Mouse (Mus musculus) lung, adult 2 months (tissue): ENCODE results near the gene Chchd10. TPM values are rescaled to one million over a fixed set of nuclear protein-coding genes. Genes with fewer than 3 reads are reported as not detected.

Experiments used
- DNase-seq: peaks from one replicate; pipeline ENCODE4 v3.0.0; 2022
- H3K4me1 ChIP-seq: fragments of 200-500 bp; 2 replicates; pipeline ENCODE4 v1.6.1; 2011; ENCODE audit warnings: low read length; ENCODE audit not compliant: control insufficient read depth, insufficient read depth
- H3K4me3 ChIP-seq: fragments of 200-500 bp; replicated peaks from 2 replicates; pipeline ENCODE3; 2011; ENCODE audit warnings: low read depth, mild to moderate bottlenecking, control low read depth, low read length; ENCODE audit errors: extremely low read depth
- CTCF ChIP-seq: fragments of 200-500 bp; IDR thresholded peaks from 2 replicates; pipeline ENCODE4 v1.5.1; 2011; ENCODE audit warnings: mild to moderate bottlenecking, low read length, control low read depth; ENCODE audit not compliant: insufficient read depth
- POLR2A ChIP-seq: fragments of 200-500 bp; IDR thresholded peaks from 2 replicates; pipeline ENCODE4 v1.6.1; 2011; ENCODE audit warnings: low read depth, mild to moderate bottlenecking, control low read depth, low read length, borderline replicate concordance; ENCODE audit errors: extremely low read depth
- WGBS: fragments of 180-500 bp; shearing (Covaris S2); methylation state at CpG from one replicate; pipeline ENCODE4 v1.1.7; 2018; 5-methylcytosine and 5-hydroxymethylcytosine counted together
- polyA plus RNA-seq: library from polyadenylated mRNA; depleted of rRNA; stranded (reverse); fragments of >200 nt; gene quantifications from 2 replicates; pipeline ENCODE4 v1.2.3, GENCODE M21; 2012

The Chchd10 gene
- polyA plus RNA-seq, 1 experiment = 415 TPM

DNA sequence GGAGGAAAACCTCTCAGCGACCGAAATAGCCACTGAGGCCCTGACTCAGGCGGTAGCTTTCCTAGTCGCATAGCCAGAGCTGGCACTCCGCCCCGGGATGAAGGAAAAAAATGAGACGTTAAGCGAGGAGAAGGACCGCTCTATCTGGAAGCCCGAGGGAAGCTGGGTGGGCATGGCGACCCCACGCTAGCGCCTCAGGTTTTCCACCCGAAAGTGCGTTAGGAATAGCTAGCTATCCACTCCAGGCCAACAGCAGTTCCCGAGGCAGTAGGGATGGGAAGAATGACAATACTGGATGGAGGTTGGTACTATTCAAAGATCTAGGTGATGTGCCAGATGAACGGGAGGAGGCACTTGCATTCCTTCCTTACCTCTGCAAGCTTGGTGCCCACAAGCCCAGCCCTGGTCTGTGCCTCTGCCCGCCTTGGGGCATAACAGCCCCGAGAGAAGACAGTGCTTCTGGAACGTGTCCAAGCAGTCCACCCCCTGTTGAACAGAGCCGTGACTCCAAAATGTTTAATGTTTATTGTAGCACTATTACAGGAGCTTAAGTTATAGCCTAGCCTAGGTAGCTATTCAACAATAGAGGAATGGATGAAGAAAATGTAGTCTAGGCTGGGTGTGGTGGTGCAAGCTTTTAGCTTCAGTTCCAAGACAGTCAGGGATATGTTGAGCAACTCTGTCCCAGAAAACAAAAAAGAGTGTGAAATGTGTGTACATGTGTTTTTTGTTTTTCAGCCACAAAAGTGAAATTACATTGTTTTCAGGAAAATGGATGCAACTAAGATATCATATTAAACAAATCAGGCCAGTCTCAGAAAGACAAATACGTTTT, 11.0 kb upstream of the Chchd10 start:
- H3K4me1 ChIP-seq = peaks cover 9% of the 10 kb centered on the region
- no peak for DNase-seq
- TF ChIP-seq CTCF = no peak
- 0 out of 2 replicates have a peak, but pooled peaks have one; percentile 1 for TF ChIP-seq POLR2A
- peak overlapping the region; percentile 89 for H3K4me3 ChIP-seq
- 4% methylated on average over 22 of the region's 22 CpGs for WGBS

DNA sequence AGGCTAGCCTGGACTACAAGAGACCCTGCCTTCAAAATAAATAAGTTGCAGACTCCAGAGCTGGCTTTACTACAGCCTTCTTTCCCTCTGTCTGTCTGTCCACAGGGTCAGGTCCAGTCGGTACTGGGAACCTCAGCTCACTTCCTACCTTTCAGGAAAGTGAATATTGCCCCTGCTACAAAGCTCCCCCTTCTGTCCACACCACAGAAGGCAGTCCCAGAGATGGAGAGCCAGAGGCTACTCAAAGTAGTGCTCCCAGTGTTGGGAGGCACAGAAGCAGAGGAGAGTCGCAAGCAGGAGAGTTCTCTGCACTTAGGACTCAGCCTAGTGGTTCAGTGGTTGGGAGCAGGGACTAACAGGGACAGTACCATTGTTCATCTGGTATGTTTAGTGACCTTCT, 8.6 kb upstream of the Chchd10 start:
- no peak for DNase-seq
- WGBS = 40% methylated on average over 2 of the region's 2 CpGs
- peak; percentile 41; the same call in 1 of the 2 replicates for TF ChIP-seq CTCF
- no peak for TF ChIP-seq POLR2A

DNA sequence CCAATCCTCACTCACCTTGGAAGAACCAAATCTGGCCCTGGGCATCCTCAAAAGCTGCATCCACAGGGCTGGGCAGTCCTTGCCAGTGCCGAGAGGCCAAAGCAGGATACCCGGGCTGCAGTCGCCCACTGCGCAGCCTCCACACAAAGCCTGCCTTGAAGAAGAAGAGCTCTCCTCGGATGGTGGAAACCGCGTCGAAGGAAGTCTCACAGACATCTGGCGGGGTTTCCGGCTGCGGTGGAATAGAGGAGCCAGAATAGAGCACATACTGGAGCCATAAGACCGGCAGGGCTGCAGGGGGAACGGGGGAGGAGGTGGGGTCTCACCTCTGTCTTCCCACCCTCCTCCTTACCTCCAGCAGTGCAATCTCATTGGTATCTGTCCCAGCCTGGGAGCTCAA, 6.5 kb upstream of the Chchd10 start:
- no peak for DNase-seq
- H3K4me3 ChIP-seq = no peak overlapping the region
- WGBS = 73% methylated on average over 13 of the region's 13 CpGs
- H3K4me1 ChIP-seq = peaks cover 8% of the 10 kb centered on the region
- TF ChIP-seq POLR2A (no peak), CTCF (no peak)

More for the DNA sequence above, 8.6 kb upstream of the Chchd10 start:
- H3K4me3 ChIP-seq = no peak overlapping the region
- H3K4me1 ChIP-seq = peaks cover 3% of the 10 kb centered on the region

DNA sequence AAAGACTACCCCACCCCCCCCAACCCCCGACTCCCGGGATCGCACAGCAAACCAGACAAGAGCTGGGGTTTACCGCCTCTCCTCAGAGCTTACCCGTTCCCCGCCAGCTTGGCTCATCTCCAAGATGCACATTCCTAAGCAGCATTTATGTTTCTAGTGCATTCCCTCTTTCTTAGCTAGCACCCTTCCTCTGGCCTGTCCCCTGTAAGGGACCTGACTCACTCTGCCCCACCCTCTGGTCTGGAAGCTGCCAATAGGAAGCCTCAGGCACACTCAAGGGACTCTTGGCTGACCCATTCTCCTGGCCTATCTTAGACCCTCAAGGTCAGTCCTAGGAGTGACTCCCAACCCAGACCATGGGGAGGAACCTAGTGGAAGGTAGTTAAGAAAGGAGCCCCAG, 2.6 kb upstream of the Chchd10 start:
- WGBS = 16% methylated on average over 6 of the region's 6 CpGs
- DNase-seq = no peak
- peaks cover 6% of the 10 kb centered on the region; the same call in 1 of the 2 replicates for H3K4me1 ChIP-seq
- H3K4me3 ChIP-seq = no peak overlapping the region
- TF ChIP-seq POLR2A (no peak), CTCF (no peak)

DNA sequence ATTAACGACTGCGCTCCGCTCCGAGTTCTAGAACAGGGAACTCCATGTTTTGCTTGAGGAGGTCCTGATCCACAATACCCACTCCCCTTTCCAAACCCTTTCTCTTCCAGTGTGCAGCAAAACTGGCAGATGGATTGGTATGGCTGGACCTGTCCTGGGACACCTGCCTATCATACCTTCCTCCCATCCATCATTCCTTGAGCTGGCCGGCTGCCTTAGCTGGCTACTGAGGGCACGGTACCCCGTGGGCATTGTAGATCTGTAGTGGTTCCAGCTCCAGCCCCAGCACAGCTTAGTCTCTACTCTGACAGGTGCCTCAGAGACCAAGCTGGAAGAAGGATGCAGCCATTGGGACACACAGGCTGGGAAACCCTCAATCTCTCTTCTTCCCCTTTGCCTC, 1.6 kb upstream of the Chchd10 start:
- 36% methylated on average over 7 of the region's 7 CpGs for WGBS
- TF ChIP-seq CTCF (no peak), POLR2A (no peak)
- no peak overlapping the region for H3K4me3 ChIP-seq
- DNase-seq = no peak
- H3K4me1 ChIP-seq = peaks cover 8% of the 10 kb centered on the region; the same call in 1 of the 2 replicates

DNA sequence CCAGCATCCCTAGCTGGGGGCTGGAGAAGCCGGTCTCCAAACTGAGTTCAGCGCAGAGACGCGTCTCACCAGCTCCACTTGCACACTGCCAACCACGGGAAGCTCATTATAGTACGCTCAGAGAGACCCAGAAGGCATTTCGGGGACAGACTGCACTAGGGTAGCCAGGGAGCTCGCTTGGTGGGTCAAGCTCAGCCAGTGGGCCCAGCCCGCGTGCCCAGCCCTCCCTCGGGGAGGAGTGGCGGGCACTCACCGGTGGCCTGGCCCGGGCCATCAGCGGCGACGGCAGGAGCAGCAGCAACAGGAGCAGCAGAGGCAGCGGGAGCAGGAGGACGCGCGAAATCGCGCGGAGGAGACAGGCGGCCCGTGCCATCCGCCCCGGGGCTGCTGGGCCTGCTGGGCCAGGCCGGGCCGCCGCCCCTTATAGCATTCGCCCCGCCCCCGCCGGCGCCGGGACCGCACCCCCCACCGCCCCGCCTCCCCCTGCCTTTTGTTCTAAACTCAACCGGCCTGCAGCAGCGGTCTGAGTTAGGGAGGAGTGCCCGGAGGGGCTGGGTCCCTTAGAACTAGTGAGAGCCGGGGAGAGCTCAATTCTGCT, 750 bp upstream of the Chchd10 start:
- peak; percentile 65; the same call in 1 of the 2 replicates for TF ChIP-seq POLR2A
- no peak for TF ChIP-seq CTCF
- peak overlapping the region; percentile 67 for H3K4me3 ChIP-seq
- DNase-seq = peak; percentile 64
- 2% methylated on average over 43 of the region's 44 CpGs for WGBS
- H3K4me1 ChIP-seq = peaks cover 8% of the 10 kb centered on the region; the same call in 1 of the 2 replicates

DNA sequence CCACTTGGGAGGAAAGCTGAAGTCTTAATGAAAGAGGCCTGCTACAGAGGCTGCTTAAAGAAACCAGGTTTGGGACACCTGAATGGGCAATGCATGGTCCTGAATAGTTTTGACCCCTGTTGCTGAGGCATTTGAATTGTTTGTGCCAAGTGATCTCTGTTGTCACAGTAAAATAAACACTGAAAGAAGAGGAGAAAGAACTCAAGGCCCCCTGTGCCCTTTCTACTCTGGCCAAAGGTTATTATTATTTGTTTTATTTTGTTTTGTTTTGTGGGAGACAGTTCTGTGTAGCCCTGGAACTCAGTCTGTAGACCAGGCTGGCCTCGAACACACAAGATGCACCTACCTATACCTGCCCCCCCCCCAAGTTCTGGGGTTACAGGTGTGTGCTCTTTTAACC, 2.1 kb downstream of the Chchd10 start:
- peaks cover 8% of the 10 kb centered on the region; the same call in 1 of the 2 replicates for H3K4me1 ChIP-seq
- 62% methylated on average over 1 of the region's 1 CpGs for WGBS
- no peak for TF ChIP-seq CTCF
- TF ChIP-seq POLR2A = no peak
- no peak for DNase-seq
- no peak overlapping the region for H3K4me3 ChIP-seq

DNA sequence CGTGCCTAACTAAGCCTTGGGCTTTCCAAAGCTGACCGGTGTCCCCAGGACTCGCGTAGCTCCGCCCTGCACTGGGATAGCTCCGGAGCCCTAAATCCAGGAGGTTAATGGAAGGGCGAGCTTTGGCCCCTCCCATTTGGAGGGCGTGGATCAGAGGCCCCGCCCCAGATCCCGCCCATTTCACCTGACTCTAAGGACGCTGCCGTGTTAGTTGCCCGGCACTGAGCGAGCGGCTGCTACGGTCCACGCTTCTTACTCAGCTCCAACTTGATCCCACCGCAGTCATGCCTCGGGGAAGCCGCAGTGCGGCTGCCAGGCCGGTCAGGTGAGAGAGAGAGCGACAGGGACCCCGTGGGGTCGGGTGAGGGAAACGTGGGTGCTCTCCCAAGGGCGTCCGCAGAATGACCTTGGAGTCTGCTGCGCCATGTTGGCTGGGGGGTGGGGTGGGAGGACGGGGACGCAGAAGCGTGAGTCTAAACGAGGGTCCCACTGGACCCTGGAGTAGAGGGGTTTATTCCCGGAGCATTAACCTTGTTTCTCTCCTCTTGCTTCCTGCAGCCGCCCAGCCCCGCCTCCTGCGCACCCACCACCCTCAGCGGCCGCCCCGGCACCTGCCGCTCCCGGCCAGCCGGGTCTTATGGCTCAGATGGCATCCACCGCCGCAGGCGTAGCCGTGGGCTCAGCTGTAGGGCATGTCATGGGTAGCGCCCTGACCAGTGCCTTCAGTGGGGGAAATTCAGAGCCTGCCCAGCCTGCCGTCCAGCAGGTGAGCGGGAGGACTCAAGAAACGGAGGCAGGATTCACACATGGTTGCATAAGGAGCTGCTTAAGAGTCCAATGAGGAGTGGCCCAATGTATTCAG, 3.0 kb downstream of the Chchd10 start, which contains the start of gene Mmp11:
TSS of gene Mmp11 (minus strand) at position 817 of the 862 bp plus-strand sequence.
- Histone ChIP-seq H3K4me3 (peak within 1 kb of the TSS; percentile 81), H3K4me1 (peaks cover 3% of the 10 kb centered on the region; the same call in 1 of the 2 replicates)
- TF ChIP-seq CTCF (no peak), POLR2A (peak; percentile 92; the same call in 1 of the 2 replicates)
- WGBS = 6% methylated on average over 51 of the region's 51 CpGs
- peak; percentile 71 for DNase-seq

DNA sequence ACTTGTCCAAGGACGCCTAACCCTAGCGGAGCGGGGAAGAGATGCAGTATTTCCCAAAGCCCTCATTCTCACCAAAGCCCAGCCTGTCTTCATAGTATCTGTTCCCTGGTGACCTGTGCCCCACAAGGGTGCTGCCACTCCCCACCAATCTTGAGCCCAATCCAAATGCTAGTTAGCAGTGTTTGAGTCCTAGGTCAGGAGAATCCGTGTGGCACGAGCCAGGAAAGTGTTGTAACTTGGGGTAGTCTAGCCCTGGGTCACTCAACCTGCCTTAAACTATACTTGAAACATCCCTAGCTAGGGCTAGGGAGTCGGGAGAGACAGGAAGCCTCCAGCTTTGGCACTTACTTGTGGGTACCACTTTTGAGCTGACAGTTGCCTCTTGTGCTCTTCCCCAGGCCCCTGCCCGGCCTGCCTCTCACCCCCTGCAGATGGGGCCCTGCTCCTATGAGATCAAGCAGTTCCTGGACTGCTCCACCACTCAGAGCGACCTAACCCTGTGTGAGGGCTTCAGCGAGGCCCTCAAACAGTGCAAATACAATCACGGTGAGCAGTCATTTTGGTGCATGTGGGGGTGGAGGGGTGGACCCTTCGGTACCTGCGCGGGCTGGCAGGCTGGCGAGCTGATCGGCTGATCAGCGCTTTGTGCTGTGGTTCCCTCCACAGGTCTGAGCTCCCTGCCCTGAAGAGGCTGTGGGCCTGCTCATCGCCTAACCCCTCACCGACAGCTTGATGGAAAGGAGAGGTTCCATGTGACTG, 4.2 kb downstream of the Chchd10 start:
- TF ChIP-seq POLR2A = no peak
- TF ChIP-seq CTCF = no peak
- WGBS = 55% methylated on average over 18 of the region's 18 CpGs
- H3K4me1 ChIP-seq = peaks cover 3% of the 10 kb centered on the region; the same call in 1 of the 2 replicates
- H3K4me3 ChIP-seq = peak overlapping the region; percentile 11
- no peak for DNase-seq
